Mouse (Mus musculus): ENCODE results near the gene Clec16a.

The Clec16a gene

GRCm38 (mm10) chr16:10586546-10586945 is 41.4 kb downstream of the Clec16a start:
- DNase-seq = no peak

- no peak for DNase-seq
Observed at GRCm38 (mm10) chr16:10599888-10600740, 55.0 kb downstream of the Clec16a start.

GRCm38 (mm10) chr16:10607802-10608201 is 62.7 kb downstream of the Clec16a start:
- no peak for DNase-seq

- no peak for DNase-seq
Observed at GRCm38 (mm10) chr16:10609921-10610320, 64.8 kb downstream of the Clec16a start.

- DNase-seq = no peak
Observed at GRCm38 (mm10) chr16:10610801-10611200, 65.7 kb downstream of the Clec16a start.

GRCm38 (mm10) chr16:10611306-10611705 is 66.2 kb downstream of the Clec16a start:
- no peak for DNase-seq

GRCm38 (mm10) chr16:10613996-10614395 is 68.9 kb downstream of the Clec16a start:
- DNase-seq = peak; percentile 8 to 25

GRCm38 (mm10) chr16:10620961-10621614 is 75.9 kb downstream of the Clec16a start:
- DNase-seq = no peak

GRCm38 (mm10) chr16:10621710-10622109 is 76.6 kb downstream of the Clec16a start:
- no peak for DNase-seq

GRCm38 (mm10) chr16:10626116-10626515 is 81.0 kb downstream of the Clec16a start:
- no peak for DNase-seq

GRCm38 (mm10) chr16:10627136-10627668 is 82.1 kb downstream of the Clec16a start:
- DNase-seq = no peak

GRCm38 (mm10) chr16:10628030-10628555 is 83.0 kb downstream of the Clec16a start:
- no peak for DNase-seq

GRCm38 (mm10) chr16:10628960-10629359 is 83.8 kb downstream of the Clec16a start:
- no peak for DNase-seq

- DNase-seq = no peak
Observed at GRCm38 (mm10) chr16:10629361-10629760, 84.2 kb downstream of the Clec16a start.

- DNase-seq = no peak
Observed at GRCm38 (mm10) chr16:10634940-10635339, 89.8 kb downstream of the Clec16a start.

GRCm38 (mm10) chr16:10637898-10638297 is 92.8 kb downstream of the Clec16a start:
- DNase-seq = no peak

GRCm38 (mm10) chr16:10639111-10639889 is 94.2 kb downstream of the Clec16a start:
- DNase-seq = peak; percentile 28 to 46

GRCm38 (mm10) chr16:10640041-10640440 is 94.9 kb downstream of the Clec16a start:
- peak; percentile 50 to 82 for DNase-seq

- DNase-seq = no peak
Observed at GRCm38 (mm10) chr16:10641146-10641545, 96.0 kb downstream of the Clec16a start.

- no peak for DNase-seq
Observed at GRCm38 (mm10) chr16:10642857-10643633, 97.9 kb downstream of the Clec16a start.

GRCm38 (mm10) chr16:10644238-10644637 is 99.1 kb downstream of the Clec16a start:
- no peak for DNase-seq

- DNase-seq = no peak
Observed at GRCm38 (mm10) chr16:10644731-10645130, 99.6 kb downstream of the Clec16a start.
